Mouse (Mus musculus) liver, adult 10 weeks (tissue): Measurements from ENCODE around the gene B2m. TPM values are rescaled to one million over a fixed set of nuclear protein-coding genes. Genes with fewer than 3 reads are reported as not detected.

Source experiments
- polyA plus RNA-seq: library from polyadenylated mRNA; stranded (reverse); fragments of 350-450 nt; fragmentation: Illumina TruSeq; extraction: RNeasy Lipid Tissue Mini Kit (QIAGEN cat#74804); gene quantifications from one replicate; pipeline ENCODE4 v1.2.3, GENCODE M21; 2014; ENCODE audit warnings: low read depth, low replicate concordance

Gene B2m
- 9,040 TPM for polyA plus RNA-seq

GRCm38 (mm10) chr2:122147508-122148241 is at the start of gene B2m:
Gene B2m, plus strand, starts transcription at chr2:122147686.

DNA sequence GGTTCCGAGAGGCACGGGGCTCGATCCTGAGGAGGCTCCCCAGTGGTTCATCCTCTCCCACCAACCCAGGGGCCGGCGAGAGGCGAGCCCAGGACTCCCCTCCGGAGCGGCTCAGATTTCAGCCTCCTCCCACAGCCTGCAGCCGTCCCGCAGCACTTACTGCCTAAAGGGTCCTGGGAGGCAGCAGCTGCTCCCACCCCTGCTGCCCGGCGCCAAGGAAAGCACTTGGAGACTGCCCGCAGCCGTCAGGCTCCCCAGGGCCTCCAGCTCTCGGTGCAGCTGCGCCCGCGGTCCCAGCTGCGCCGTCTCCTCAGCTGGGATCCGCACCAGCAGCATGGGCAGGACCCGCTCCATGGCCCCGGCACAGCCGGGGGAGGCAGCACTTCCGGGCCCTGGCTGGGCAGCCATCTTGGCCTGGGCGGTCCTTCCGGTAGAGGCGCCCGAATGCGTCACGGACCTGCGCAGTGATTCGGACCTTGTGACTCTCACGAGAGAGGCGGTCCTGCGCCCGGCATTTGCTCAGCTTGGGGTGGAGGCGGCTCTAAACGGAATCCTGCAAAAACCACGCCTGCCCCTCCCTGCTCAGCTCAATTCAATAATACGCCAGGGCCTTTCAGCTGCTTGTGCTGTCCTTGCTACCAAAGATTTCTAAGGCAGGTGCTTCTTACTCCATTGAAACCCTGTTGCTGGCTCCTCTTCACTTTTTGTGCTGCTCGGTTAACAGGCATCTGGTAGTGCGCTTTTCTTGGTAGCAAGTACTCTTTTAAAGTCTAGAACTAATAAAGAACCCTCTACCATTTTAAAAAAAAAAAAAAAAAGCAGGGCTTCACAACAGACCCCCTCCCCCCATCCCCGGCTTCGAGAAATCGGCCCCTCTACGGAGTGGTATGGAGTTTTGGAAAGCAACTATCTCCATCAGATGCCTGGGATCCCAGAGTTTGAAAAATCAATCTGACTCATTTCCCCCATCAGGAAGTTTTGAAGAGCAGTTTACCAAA is 29.2 kb upstream of the B2m start, which contains the start of gene Spg11:
Spg11 (minus strand) TSS at position 426 of the 998 bp plus-strand sequence.

DNA sequence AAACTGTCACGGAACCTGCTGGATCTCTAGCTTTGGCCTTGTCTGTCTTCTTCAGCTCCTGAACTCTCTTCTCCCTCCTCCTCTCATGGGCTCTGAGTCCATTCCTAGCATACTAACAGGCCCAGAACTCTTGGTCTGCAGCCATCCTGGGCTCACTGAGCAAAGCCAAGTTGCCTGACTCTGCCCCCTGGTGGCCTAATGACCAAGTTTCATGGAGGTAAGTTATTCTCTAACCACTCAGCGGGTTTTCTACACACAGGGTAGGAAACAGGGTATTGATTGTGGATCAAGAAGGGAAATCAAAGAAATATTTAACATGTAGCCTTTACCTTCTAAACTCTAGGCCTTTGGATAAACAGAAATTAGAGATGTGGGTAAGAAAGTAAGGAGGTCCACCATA is 13.2 kb downstream of the B2m start, which contains the start of gene Trim69:
Trim69 (plus strand) TSS at position 21 of the 400 bp plus-strand sequence.

DNA sequence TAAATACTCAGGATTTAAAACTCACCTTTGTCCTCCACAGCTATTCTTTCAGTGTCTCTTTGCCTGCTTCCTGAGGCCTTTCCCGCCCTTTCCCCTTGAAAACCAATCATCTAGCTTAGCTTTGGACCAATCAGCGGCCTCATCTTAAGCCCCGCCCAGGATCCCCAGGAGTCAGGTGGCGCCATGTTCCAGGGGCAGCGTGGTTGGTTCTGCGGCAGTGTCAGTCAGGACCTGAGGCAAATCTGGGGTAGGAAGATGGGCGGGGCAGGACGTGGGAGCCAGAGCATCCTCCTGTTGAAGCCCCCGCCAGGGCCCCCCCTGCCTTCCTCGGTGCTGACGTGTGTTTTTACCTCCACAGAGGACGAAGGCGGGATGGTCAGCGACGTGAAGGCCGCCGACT is 38.6 kb downstream of the B2m start, which contains the start of the genes Patl2 and Terb2:
Patl2 (minus strand) TSS at position 84 of the 400 bp plus-strand sequence.
Terb2 (plus strand) TSS at position 167 of the 400 bp plus-strand sequence.

Other genes with a start within 250 kb of the B2m start
- 12.6 TPM for gene Ctdspl2, start 191.7 kb upstream of the B2m start, polyA plus RNA-seq
- gene Mageb3, start 191.6 kb upstream of the B2m start, polyA plus RNA-seq = not detected
- 53.3 TPM for gene Eif3j1, start 119.1 kb upstream of the B2m start, polyA plus RNA-seq
- 2.9 TPM for gene Spg11, start 29.3 kb upstream of the B2m start, polyA plus RNA-seq
- not detected for gene Trim69, start 13.0 kb downstream of the B2m start, polyA plus RNA-seq
- not detected for gene Patl2, start 38.5 kb downstream of the B2m start, polyA plus RNA-seq
- not detected for gene Terb2, start 38.6 kb downstream of the B2m start, polyA plus RNA-seq
- 1,099 TPM for gene Sord, start 87.1 kb downstream of the B2m start, polyA plus RNA-seq
- not detected for gene Duox2, start 150.8 kb downstream of the B2m start, polyA plus RNA-seq
- gene Duoxa2, start 151.2 kb downstream of the B2m start, polyA plus RNA-seq = not detected
- gene Duoxa1, start 166.0 kb downstream of the B2m start, polyA plus RNA-seq = not detected
- gene Duox1, start 168.0 kb downstream of the B2m start, polyA plus RNA-seq = not detected
- gene Shf, start 221.5 kb downstream of the B2m start, polyA plus RNA-seq = not detected